Mouse (Mus musculus) NIH3T3 (cell line): ENCODE data around the gene Pde10a.

ENCODE experiments used
- DNase-seq: peaks from one replicate; pipeline ENCODE4 v3.0.0-alpha.2; 2012; ENCODE audit warnings: low read depth

The Pde10a gene

GRCm38 (mm10) chr17:8525971-8526740 lies 984 bp downstream of the Pde10a start:
- peak; percentile 52 for DNase-seq

DNA sequence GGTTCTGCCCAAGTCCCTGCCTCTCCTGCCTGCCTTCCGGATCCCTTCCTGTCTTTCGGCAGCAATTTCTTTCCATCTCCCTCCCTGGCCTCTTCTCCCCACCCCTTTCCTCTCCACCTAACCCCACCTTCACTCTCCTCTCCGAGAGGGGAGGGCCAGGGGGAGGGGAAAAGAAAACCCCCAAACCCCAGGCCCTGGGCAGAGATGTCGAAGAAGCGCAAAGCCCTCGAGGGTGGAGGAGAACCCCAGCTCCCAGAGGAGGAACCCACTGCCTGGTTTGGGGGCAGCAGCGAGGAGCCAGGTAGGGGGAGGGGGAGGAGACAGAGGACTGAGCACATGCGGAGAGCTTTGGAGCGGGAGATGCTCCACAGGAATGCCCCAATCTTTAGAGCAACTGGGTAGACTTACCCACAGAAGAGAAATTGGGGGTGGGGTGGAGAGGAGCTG lies 1.7 kb downstream of the Pde10a start:
- no peak for DNase-seq

DNA sequence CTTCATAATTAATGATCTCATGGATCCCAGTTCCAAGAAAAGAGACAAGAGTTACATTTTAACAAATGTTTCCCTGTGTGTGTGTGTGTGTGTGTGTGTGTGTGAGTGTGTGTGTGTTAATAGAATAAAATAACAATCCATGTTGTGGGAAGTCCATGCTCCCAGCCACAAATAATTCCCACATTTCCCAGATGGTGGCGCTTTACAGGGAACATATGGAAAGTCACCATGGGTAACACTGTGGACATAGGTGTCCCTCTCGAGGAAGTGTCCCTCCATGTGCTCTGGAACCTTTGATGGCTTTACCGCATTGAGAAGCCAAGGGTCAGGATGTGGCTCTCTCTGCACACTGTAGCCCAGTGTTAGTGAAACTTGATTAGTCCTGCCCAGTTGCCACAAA lies 3.5 kb downstream of the Pde10a start:
- no peak for DNase-seq

GRCm38 (mm10) chr17:8532609-8533008 lies 7.4 kb downstream of the Pde10a start:
- no peak for DNase-seq

DNA sequence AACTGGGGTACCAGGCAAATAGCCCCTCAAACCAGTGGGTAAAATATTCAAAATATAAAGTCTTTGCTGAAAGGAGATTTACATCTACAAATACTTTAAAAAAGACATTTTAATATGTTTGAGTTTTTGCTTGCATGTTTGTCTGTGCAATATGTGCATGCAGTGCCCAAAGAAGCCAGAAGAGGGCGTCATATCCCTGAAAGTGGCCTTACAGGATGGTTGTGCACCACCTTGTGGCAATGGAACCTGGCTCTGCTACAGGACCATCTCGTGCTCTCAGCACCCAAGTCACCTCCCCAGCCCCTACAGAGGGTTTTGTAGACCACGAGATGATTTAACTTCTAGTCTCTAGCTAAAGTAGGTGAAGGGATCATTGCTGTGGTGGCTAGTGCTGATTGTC lies 8.7 kb downstream of the Pde10a start:
- DNase-seq, result peak; percentile 38

DNA sequence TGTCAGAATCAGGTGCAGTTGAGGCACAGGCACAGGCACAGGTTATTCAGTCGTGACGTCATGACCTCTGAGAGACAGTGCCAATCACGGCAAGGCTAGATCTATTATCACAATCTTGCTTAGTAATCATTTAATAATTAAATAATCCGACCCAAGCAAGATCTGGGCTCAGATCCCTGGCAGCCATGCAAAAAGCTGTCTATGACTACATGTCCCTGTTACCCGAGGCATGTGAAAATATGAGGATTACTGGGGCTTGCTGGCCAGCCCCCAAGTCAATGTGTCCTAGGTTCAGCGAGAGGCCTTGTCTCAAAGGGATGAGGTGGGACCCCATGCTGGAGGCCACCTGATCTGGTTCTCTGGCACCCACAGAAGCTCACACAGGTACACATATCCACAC lies 11.3 kb downstream of the Pde10a start:
- peak; percentile 39 for DNase-seq

- no peak for DNase-seq
Measured at GRCm38 (mm10) chr17:8538102-8538501, 12.9 kb downstream of the Pde10a start.

GRCm38 (mm10) chr17:8541974-8542538 lies 16.9 kb downstream of the Pde10a start:
- peak; percentile 57 for DNase-seq

DNA sequence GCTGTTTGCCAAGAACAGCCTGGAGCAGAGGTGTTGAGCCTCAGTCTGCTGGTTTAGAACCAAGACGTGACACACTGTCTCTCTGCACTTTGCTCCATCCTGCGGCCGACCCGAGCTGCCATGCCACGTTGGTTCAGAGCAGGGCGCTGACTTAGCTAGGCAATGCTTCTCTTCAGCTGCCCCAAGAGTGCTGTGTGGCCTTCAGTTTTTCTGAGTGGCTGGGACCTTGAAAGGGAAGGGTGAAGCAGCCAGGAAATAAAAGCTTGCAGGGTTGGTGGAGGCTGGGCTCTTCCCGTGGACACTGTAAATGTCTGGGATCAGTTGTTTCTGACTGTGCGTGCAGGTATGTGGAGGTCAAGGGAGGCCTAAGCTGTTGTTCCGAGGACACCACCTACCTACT lies 21.2 kb downstream of the Pde10a start:
- no peak for DNase-seq

GRCm38 (mm10) chr17:8548733-8549132 lies 23.6 kb downstream of the Pde10a start:
- DNase-seq, result no peak

DNA sequence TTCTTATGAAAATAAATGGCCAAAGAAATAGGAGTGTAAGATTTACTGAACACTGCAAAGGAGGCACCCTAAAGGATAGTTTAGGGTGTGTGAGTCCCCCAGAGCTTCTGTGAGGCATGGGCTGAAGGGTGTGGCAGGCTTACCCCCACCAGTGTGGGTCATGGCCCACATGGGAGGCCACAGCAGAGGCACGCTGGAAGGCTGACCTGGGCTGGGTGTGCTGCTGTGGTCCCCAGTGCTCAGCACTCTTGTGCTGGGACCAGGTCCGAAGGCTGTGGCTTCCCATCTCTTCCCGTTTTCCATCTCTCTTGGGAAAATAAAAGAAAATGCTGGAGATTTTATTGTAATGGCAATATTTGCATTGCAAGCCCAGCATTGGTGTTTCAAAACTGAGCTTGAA lies 26.5 kb downstream of the Pde10a start:
- DNase-seq, result no peak

GRCm38 (mm10) chr17:8552346-8553035 lies 27.3 kb downstream of the Pde10a start:
- DNase-seq, result no peak

DNA sequence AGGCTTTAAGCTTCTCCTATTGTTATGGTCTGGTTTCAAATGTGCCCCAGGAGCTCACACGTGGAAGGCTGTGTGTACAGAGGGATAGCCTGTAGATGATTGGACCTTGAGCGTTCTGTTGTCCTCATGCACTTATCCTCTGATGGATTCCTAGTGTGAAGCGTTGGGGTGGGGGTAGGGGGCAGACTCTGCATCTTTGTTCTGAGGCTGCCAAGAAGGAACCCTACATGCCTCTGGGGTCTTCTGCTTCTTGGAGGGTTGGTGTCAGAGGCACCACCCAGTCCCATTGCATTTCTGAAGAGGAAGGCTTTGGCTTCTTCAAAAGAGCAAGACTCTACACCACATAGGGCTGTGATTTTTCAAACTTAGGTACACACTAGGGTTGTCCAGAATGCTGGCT lies 28.4 kb downstream of the Pde10a start:
- no peak for DNase-seq

DNA sequence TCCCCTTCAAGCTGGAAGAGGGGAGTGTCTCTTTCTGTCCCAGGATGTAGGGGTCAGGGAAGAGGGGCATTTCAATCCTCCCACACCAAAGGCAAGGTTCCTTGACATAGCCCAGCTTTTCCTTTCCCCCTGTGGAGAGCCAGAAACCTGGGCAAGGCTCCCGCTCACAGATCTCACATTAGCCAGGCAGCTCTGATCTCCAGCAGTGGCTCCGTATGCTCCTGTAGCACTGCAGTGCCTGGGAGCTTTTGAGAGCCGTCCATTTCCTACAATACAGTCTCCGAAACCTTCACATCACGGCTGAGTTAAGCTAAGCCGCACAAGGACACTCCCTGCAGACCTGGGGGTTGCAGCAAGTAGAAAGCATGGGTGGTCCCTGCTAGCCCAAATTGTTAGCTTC lies 29.0 kb downstream of the Pde10a start:
- DNase-seq, result no peak

DNA sequence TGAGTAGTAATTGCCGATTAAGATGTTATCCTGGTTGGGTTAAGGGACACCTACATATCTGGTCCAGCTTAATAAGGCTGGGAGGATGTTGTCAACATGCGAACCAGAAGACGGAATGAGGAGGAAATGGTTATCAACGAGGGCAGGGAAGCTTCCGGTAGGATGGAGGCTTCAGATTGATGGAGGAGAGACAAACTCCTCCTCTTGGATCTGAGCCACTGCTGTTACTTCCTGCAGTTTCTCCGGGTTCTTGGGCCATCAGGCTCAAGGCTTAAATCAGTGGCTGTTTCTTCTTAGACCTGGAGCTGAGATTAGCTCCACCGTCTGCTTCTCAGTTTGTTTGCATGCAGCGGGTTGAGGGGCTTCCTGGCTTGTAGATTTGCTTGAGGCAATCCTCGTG lies 30.6 kb downstream of the Pde10a start:
- no peak for DNase-seq

- no peak for DNase-seq
Measured at GRCm38 (mm10) chr17:8556223-8556622, 31.1 kb downstream of the Pde10a start.

DNA sequence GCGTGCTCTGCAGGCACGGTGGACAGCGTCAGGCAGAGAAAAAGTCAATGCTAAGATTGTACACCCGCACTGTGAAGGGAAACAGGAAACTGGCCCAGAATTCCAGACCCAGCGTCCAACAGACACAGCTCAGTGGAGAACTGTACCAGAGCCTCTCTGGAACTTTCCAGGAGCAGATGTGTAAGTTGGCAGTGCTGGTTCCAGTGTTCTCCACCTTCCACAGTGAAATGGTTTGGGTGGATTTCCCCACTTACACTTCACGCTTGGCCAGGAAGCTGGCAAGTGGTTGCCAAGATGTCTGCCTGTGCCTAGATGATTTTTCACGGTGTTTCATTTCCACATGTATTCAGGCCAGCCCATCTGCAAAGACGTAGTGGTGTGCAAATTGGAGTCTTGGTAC lies 32.8 kb downstream of the Pde10a start:
- DNase-seq, result no peak

DNA sequence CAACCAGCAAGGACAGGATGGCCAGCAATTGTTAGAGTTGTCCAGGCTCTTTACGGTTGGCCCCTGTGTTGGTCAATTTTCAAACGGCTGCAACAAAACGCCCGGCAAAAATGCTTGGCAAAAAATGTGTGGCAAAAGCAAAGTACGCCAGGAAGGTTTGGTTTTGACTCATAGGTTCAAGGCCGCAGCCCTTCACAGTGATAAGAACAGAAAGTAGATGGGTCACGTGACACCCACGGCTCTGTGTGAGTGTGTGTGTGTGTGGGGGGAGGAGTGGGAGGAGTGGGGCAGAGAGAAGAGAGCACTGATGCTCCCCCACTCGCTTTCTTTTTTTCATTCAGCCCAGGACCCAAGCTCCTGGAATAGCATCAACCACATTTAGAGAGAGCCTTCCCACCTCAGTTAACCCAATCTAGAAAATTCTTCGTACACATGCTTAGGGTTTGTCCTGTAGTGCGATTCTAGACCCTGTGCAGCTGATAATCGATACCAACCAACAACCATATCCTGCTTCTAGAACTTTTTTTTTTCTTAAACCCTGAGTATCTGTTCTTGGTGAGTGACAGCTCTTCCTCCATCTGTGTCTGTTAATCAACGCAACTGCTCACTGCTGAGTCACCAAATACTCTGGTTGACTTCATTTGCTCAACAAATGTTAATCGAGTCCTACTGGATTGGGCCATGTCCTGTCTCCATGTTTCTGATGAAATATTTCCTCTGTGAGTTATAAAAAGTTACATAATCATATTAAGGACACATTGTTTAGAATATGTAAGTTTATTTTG lies 37.1 kb downstream of the Pde10a start:
- DNase-seq, result peak; percentile 53

GRCm38 (mm10) chr17:8562886-8563280 lies 37.7 kb downstream of the Pde10a start:
- DNase-seq, result no peak

- DNase-seq, result no peak
Measured at GRCm38 (mm10) chr17:8566850-8567249, 41.7 kb downstream of the Pde10a start, which contains the start of gene Gm17087. Gene Gm17087 (minus strand): TSS chr17:8566950.

DNA sequence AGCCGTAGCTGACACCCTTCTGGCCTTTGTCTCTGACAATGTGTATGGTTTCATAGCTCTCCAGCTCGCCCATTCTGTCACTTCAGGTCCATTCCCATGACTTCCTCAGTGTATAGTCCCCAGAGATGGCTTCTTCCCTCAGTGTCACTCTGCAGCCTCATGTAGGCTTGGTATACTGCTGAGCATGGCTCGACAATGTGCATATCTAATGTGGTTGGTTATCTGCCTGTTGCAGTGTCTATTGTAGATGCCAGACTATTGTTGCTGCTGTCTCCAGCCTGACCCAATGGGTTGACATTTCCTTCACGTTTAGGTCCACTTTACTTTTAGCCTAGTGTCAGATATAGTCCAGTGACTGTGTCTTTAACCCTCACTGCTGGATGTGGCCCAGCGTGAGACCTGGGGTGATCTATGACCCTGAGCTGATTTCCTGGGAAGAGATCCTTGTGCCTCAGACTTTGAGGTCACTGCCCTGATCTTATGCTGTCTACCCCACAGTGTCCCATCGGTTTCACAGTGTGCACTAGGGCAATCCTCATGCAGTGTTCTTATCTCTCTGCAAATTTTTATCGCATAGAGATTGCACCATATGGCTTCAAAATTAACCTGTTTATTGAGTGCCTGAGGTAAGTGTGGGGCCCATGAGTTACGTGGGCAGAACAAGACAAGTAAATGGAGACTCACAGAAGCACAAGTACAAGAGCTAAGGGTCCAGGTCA lies 48.5 kb downstream of the Pde10a start:
- DNase-seq, result no peak

DNA sequence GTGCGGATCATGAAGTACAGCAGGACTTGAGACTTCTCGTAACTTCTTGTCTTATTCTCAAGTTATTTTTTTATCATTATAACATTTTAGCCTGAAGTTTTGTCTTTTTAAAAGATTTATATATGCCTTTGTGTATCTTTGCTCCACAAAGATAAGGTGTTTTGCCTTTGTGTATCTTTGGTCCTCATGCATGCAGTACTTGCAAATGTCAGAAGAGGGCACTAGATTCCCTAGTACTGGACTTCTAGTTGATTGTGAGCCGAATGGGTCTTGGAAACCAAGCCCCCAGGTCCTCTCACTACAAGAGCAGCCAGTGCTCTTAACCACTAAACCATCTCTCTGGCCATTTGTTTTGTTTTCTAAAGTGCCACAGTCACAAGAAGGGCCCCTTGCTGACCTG lies 55.2 kb downstream of the Pde10a start:
- DNase-seq, result peak; percentile 40
